Comparison of ENCODE assay signal across 32 mouse cellular contexts in genomic region chr11:53615172-53615571, GRCm38 (mm10). TPM values are rescaled to one million over a fixed set of nuclear protein-coding genes. Genes with fewer than 3 reads are reported as not detected.
DNase-seq lines count a peak whose midpoint lies in the region; ATAC-seq and TF ChIP-seq lines count a peak whose summit lies in the region.
"Had no signal": no experiment of that assay in that cellular context is flagged by ENCODE, and none has a peak within 500 bp of the region (broad histone marks: within the 10 kb centered on the region; RNA-seq: fewer than 3 reads in every experiment).

No protein-coding gene starts in this region.

- H3K36me3 ChIP-seq in CH12.LX (replicated peaks in 1 of 2; ENCODE audit: control insufficient read depth in 1 of 2, insufficient read depth in 1 of 2, low read length in 1 of 2), result peaks cover 20 to 46% of the 10 kb centered on the region in 2 experiments
- peaks cover 0 to 38% of the 10 kb centered on the region in 2 experiments for H3K36me3 ChIP-seq in MEL (ENCODE audit: control insufficient read depth in 1 of 2, insufficient read depth in 2 of 2, low read length in 2 of 2)
- H3K36me3 ChIP-seq in liver, embryonic 13.5 days, result no peaks in the 10 kb centered on the region
- no peaks in the 10 kb centered on the region for H3K36me3 ChIP-seq in liver, embryonic 16.5 days (ENCODE audit: control insufficient read depth, insufficient read depth)
- no peaks in the 10 kb centered on the region for H3K36me3 ChIP-seq in hindbrain, postnatal 0 days (ENCODE audit: insufficient read depth, low read length)
- H3K36me3 ChIP-seq: forebrain, embryonic 10.5 days; heart, embryonic 12.5 days; heart, embryonic 15.5 days; hindbrain, embryonic 10.5 days; hindbrain, embryonic 13.5 days had no signal

- no peak for DNase-seq in CH12.LX (ENCODE audit: extremely low read depth)
- peak; percentile 71 for DNase-seq in MEL (ENCODE audit: low read depth, low spot score)
- DNase-seq in liver, embryonic 13.5 days, result peak; percentile 24
- no peak for DNase-seq in kidney, postnatal 14 days
- DNase-seq in hindbrain, postnatal 0 days (ENCODE audit: low spot score), result no peak
- DNase-seq: adrenal gland, postnatal 10 days; adrenal gland, postnatal 36 days; B cell, adult 2 months; cerebellum, adult 18-20 months; cerebellum, adult 9-10 months; cerebellum, postnatal 14 days; forebrain, postnatal 0 days; gastrocnemius, adult 2 months; gastrocnemius, postnatal 14 days; heart, adult 11 months; heart, postnatal 10 days; heart, postnatal 36 days had no signal

- H3K27me3 ChIP-seq in CH12.LX (replicated peaks) (no peaks in the 10 kb centered on the region), MEL (ENCODE audit: control insufficient read depth in 1 of 2, insufficient read depth in 2 of 2, low read length in 2 of 2) (no peaks in the 10 kb centered on the region)
- no peaks in the 10 kb centered on the region for H3K27me3 ChIP-seq in liver, embryonic 13.5 days
- H3K27me3 ChIP-seq in liver, embryonic 16.5 days (ENCODE audit: control insufficient read depth, insufficient read depth, low read depth, low read length), result no peaks in the 10 kb centered on the region
- H3K27me3 ChIP-seq in hindbrain, postnatal 0 days (ENCODE audit: insufficient read depth, low read length), result no peaks in the 10 kb centered on the region
- H3K27me3 ChIP-seq: forebrain, embryonic 13.5 days; heart, embryonic 12.5 days; heart, embryonic 15.5 days; hindbrain, embryonic 13.5 days; Patski had no signal

- H3K4me2 ChIP-seq in CH12.LX (ENCODE audit: insufficient read depth, low read depth, poor library complexity, severe bottlenecking), result peak overlapping the region; percentile 79
- H3K4me2 ChIP-seq in liver, embryonic 13.5 days, result peak overlapping the region; percentile 35
- H3K4me2 ChIP-seq in liver, embryonic 16.5 days (ENCODE audit: low read depth, low read length), result no peak overlapping the region
- no peak overlapping the region for H3K4me2 ChIP-seq in hindbrain, postnatal 0 days (ENCODE audit: low read depth, low read length)
- H3K4me2 ChIP-seq: forebrain, embryonic 13.5 days; heart, embryonic 12.5 days; heart, embryonic 15.5 days; hindbrain, embryonic 13.5 days had no signal

- dilution Hi-C loops in CH12.LX (cut with MboI; ENCODE audit: extremely low pct_ligation_motif_present, extremely low pct_unique_long_range_greater_than_20kb, low sequenced_read_pairs), result no loop called here

- H3K9ac ChIP-seq in CH12.LX (ENCODE audit: insufficient read depth, low read depth) (peak overlapping the region; percentile 97), MEL (ENCODE audit: control insufficient read depth, low read depth, low read length, poor library complexity, severe bottlenecking) (peak overlapping the region; percentile 88)
- H3K9ac ChIP-seq in liver, embryonic 13.5 days, result peak overlapping the region; percentile 41
- no peak overlapping the region for H3K9ac ChIP-seq in liver, embryonic 16.5 days (ENCODE audit: low read depth, low read length)
- no peak overlapping the region for H3K9ac ChIP-seq in hindbrain, postnatal 0 days (replicated peaks; ENCODE audit: low read length)
- H3K9ac ChIP-seq: forebrain, embryonic 13.5 days; forebrain, postnatal 0 days; heart, embryonic 12.5 days; heart, embryonic 15.5 days; hindbrain, embryonic 13.5 days had no signal

- ATAC-seq in liver, embryonic 13.5 days (ENCODE audit: low read depth), result peak; percentile 70
- peak; percentile 61; the same call in 1 of the 2 replicates for ATAC-seq in liver, embryonic 16.5 days (ENCODE audit: low read depth)
- no peak for ATAC-seq in hindbrain, postnatal 0 days
- no peak for ATAC-seq in megakaryocyte-erythroid progenitor cell, adult 5-6 weeks (replicated peaks; ENCODE audit: low FRiP score, low TSS enrichment, poor library complexity, severe bottlenecking)
- ATAC-seq: forebrain, embryonic 13.5 days; forebrain, postnatal 0 days; hindbrain, embryonic 16.5 days; Patski had no signal

- H3K9me3 ChIP-seq in CH12.LX (replicated peaks; ENCODE audit: low read length) (peaks cover 28% of the 10 kb centered on the region), MEL (replicated peaks; ENCODE audit: insufficient read depth, low read length) (no peaks in the 10 kb centered on the region)
- no peaks in the 10 kb centered on the region for H3K9me3 ChIP-seq in liver, embryonic 13.5 days (replicated peaks)
- H3K9me3 ChIP-seq in liver, embryonic 16.5 days (replicated peaks; ENCODE audit: control insufficient read depth, low read length), result no peaks in the 10 kb centered on the region
- no peaks in the 10 kb centered on the region for H3K9me3 ChIP-seq in hindbrain, postnatal 0 days (ENCODE audit: low read length)
- H3K9me3 ChIP-seq: forebrain, embryonic 10.5 days; forebrain, embryonic 13.5 days; heart, embryonic 12.5 days; heart, embryonic 15.5 days; hindbrain, embryonic 10.5 days; hindbrain, embryonic 13.5 days had no signal

- no peak for TF ChIP-seq EP300 in CH12.LX (IDR thresholded peaks at IDR 0.05; ENCODE audit: low read length)
- peak in 1 of 2 experiments; percentile 51; a peak in 2 of 4 replicates for TF ChIP-seq EP300 in MEL (IDR thresholded peaks at IDR 0.05; ENCODE audit: low read depth in 1 of 2, low read length in 2 of 2)

- H3K4me3 ChIP-seq in CH12.LX (replicated peaks in 1 of 3; ENCODE audit: low read depth in 2 of 3, low read length in 2 of 3, poor library complexity in 1 of 3) (peak overlapping the region; percentile 64 to 88 (median 69)), MEL (ENCODE audit: control insufficient read depth in 1 of 2, insufficient read depth in 1 of 2, low read depth in 2 of 2, low read length in 2 of 2) (peak overlapping the region; percentile 83 to 97)
- no peak overlapping the region for H3K4me3 ChIP-seq in liver, embryonic 13.5 days (replicated peaks)
- H3K4me3 ChIP-seq in liver, embryonic 16.5 days (ENCODE audit: low read depth, low read length), result no peak overlapping the region
- no peak overlapping the region for H3K4me3 ChIP-seq in hindbrain, postnatal 0 days (ENCODE audit: low read length)
- H3K4me3 ChIP-seq: forebrain, embryonic 10.5 days; forebrain, embryonic 13.5 days; gastrocnemius, adult 2 months; heart, embryonic 12.5 days; heart, embryonic 15.5 days; hindbrain, embryonic 10.5 days; hindbrain, embryonic 13.5 days had no signal

- H3K4me1 ChIP-seq in CH12.LX (ENCODE audit: control insufficient read depth in 1 of 2, insufficient read depth in 2 of 2), result peaks cover 23 to 46% of the 10 kb centered on the region in 2 experiments
- H3K4me1 ChIP-seq in MEL (ENCODE audit: control insufficient read depth in 1 of 2, insufficient read depth in 2 of 2, low read length in 2 of 2), result peaks cover 30 to 40% of the 10 kb centered on the region in 2 experiments
- peaks cover 59% of the 10 kb centered on the region for H3K4me1 ChIP-seq in liver, embryonic 13.5 days (replicated peaks)
- peaks cover 16% of the 10 kb centered on the region for H3K4me1 ChIP-seq in liver, embryonic 16.5 days (ENCODE audit: control insufficient read depth, low read depth, low read length)
- no peaks in the 10 kb centered on the region for H3K4me1 ChIP-seq in hindbrain, postnatal 0 days (ENCODE audit: insufficient read depth, low read length)
- H3K4me1 ChIP-seq: forebrain, embryonic 13.5 days; heart, embryonic 15.5 days; hindbrain, embryonic 13.5 days had no signal

- WGBS in liver, embryonic 13.5 days (ENCODE audit: insufficient replicate concordance), result 21% methylated on average over 6 of the region's 6 CpGs
- WGBS in liver, embryonic 16.5 days (ENCODE audit: insufficient replicate concordance), result 17% methylated on average over 6 of the region's 6 CpGs
- 75% methylated on average over 6 of the region's 6 CpGs for WGBS in hindbrain, postnatal 0 days

- no peak for TF ChIP-seq POLR2A in CH12.LX (IDR thresholded peaks at IDR 0.05; ENCODE audit: low read depth, low read length)
- peak in 1 of 2 experiments; percentile 23; a peak in 1 of 4 replicates for TF ChIP-seq POLR2A in MEL (IDR thresholded peaks at IDR 0.05; ENCODE audit: control insufficient read depth in 1 of 2, insufficient read depth in 1 of 2, low read depth in 1 of 2, low read length in 2 of 2, poor library complexity in 1 of 2)

- H3K79me2 ChIP-seq in CH12.LX (replicated peaks; ENCODE audit: control insufficient read depth, extremely low read depth, insufficient read depth, poor library complexity, severe bottlenecking) (peaks cover 25% of the 10 kb centered on the region), MEL (ENCODE audit: control insufficient read depth, insufficient read depth, low read length, poor library complexity) (peaks cover 22% of the 10 kb centered on the region)

- TF ChIP-seq RAD21 in CH12.LX (IDR thresholded peaks at IDR 0.05; ENCODE audit: low read depth, low read length) (no peak), MEL (IDR thresholded peaks at IDR 0.05; ENCODE audit: low read depth, low read length) (no peak)

- in situ Hi-C loops in CH12.LX (cut with MboI; ENCODE audit: low pct_ligation_motif_present, low pct_unique_long_range_greater_than_20kb, low sequenced_read_pairs), result no loop called here

- H3K27ac ChIP-seq in CH12.LX (ENCODE audit: insufficient read depth, low read depth) (peak overlapping the region; percentile 86), MEL (ENCODE audit: control insufficient read depth, low read depth, low read length) (peak overlapping the region; percentile 97)
- peak overlapping the region; percentile 59; the same call in 1 of the 2 replicates for H3K27ac ChIP-seq in liver, embryonic 13.5 days
- H3K27ac ChIP-seq in liver, embryonic 16.5 days (ENCODE audit: low read length), result no peak overlapping the region
- H3K27ac ChIP-seq in hindbrain, postnatal 0 days, result no peak overlapping the region
- H3K27ac ChIP-seq: forebrain, embryonic 10.5 days; forebrain, embryonic 13.5 days; gastrocnemius, adult 2 months; heart, embryonic 15.5 days; hindbrain, embryonic 10.5 days; hindbrain, embryonic 13.5 days had no signal

- TF ChIP-seq CTCF in CH12.LX (conservative IDR thresholded peaks at IDR 0.05 in 1 of 2, IDR thresholded peaks at IDR 0.05 in 1 of 2; ENCODE audit: low read depth in 2 of 2, low read length in 2 of 2) (no peak), MEL (IDR thresholded peaks at IDR 0.05 in 2 of 3, conservative IDR thresholded peaks at IDR 0.05 in 1 of 3; ENCODE audit: control insufficient read depth in 1 of 3, insufficient read depth in 1 of 3, low read depth in 2 of 3, low read length in 3 of 3, poor library complexity in 1 of 3, severe bottlenecking in 1 of 3) (no peak)
- TF ChIP-seq CTCF in hindbrain, postnatal 0 days (IDR thresholded peaks at IDR 0.05; ENCODE audit: low read depth), result no peak

RNA-seq across cellular contexts. Expression of gene Il4, which starts 3.3 kb away (rescaled TPM):
- 26.3 and 35.6 TPM in 2 replicates for total RNA-seq in CH12.LX (2012; rRNA removed)
- 75.5 and 83.1 TPM in 2 replicates for total RNA-seq in CH12.LX (2014; rRNA removed)
- 19.5 and 24.5 TPM in 2 replicates for polyA plus RNA-seq in CH12.LX (2012; ENCODE audit: insufficient read length, low read depth)
- total RNA-seq in MEL (2012; rRNA removed), result 9.4 and 10.4 TPM in 2 replicates
- polyA plus RNA-seq in MEL (2012; ENCODE audit: insufficient read depth in 1 of 2, insufficient read length in 2 of 2, low read depth in 1 of 2, low replicate concordance in 2 of 2, missing spikeins in 1 of 2), result 1 to 10 TPM in 1 of 2 experiments, not detected in 1; 4.3 TPM
- 0.60 and 0.82 TPM in 2 replicates for polyA plus RNA-seq in liver, embryonic 13.5 days (2015; fragmentation: Nextera tagmentation; extraction: Ambion mirVana)
- polyA plus RNA-seq in liver, embryonic 16.5 days (2015; fragmentation: Nextera tagmentation; extraction: Ambion mirVana), result 0.20 and 0.27 TPM in 2 replicates
- not detected in 2 replicates for total RNA-seq in hindbrain, postnatal 0 days (2014; rRNA removed)
- 3.8 and 3.9 TPM in 2 replicates for polyA plus RNA-seq in hindbrain, postnatal 0 days (2015; fragmentation: Nextera tagmentation; extraction: Ambion mirVana)
- not detected in 2 replicates for total RNA-seq in megakaryocyte-erythroid progenitor cell, adult 5-6 weeks (2014; fragmentation: Nextera tagmentation)
- total RNA-seq in megakaryocyte-erythroid progenitor cell, adult 5-6 weeks (2017), result 3.5 and 5.0 TPM in 2 replicates
- total RNA-seq: adrenal gland, adult 18-20 months; adrenal gland, postnatal 10 days; adrenal gland, postnatal 36 days; forebrain, postnatal 0 days; gastrocnemius, adult 2 months; gastrocnemius, postnatal 14 days; heart, postnatal 10 days; heart, postnatal 36 days had no signal
- polyA plus RNA-seq: frontal cortex, adult 2 months had no signal

RNA-seq across cellular contexts. Expression of gene Il13, which starts 19.3 kb away (rescaled TPM):
- total RNA-seq in CH12.LX (2012; rRNA removed) (1.8 and 2.8 TPM in 2 replicates), CH12.LX (2014; rRNA removed) (3.4 and 4.8 TPM in 2 replicates), MEL (2012; rRNA removed) (not detected in 2 replicates)
- polyA plus RNA-seq in CH12.LX (2012; ENCODE audit: insufficient read length, low read depth) (2.8 and 3.6 TPM in 2 replicates), MEL (2012; ENCODE audit: insufficient read depth in 1 of 2, insufficient read length in 2 of 2, low read depth in 1 of 2, low replicate concordance in 2 of 2, missing spikeins in 1 of 2) (not detected)
- not detected in 2 replicates for polyA plus RNA-seq in liver, embryonic 13.5 days (2015; fragmentation: Nextera tagmentation; extraction: Ambion mirVana)
- polyA plus RNA-seq in liver, embryonic 16.5 days (2015; fragmentation: Nextera tagmentation; extraction: Ambion mirVana), result not detected in 2 replicates
- not detected in 2 replicates for total RNA-seq in hindbrain, postnatal 0 days (2014; rRNA removed)
- polyA plus RNA-seq in hindbrain, postnatal 0 days (2015; fragmentation: Nextera tagmentation; extraction: Ambion mirVana), result not detected in 2 replicates
- not detected in 2 replicates for total RNA-seq in megakaryocyte-erythroid progenitor cell, adult 5-6 weeks (2014; fragmentation: Nextera tagmentation)
- not detected in 2 replicates for total RNA-seq in megakaryocyte-erythroid progenitor cell, adult 5-6 weeks (2017)
- total RNA-seq: adrenal gland, adult 18-20 months; adrenal gland, postnatal 10 days; adrenal gland, postnatal 36 days; forebrain, postnatal 0 days; gastrocnemius, adult 2 months; gastrocnemius, postnatal 14 days; gastrocnemius, postnatal 4 days; heart, postnatal 10 days; heart, postnatal 36 days had no signal
- polyA plus RNA-seq: embryonic facial prominence, embryonic 11.5 days; embryonic facial prominence, embryonic 14.5 days; forebrain, embryonic 10.5 days; forebrain, embryonic 13.5 days; forebrain, postnatal 0 days; frontal cortex, adult 2 months; heart, embryonic 12.5 days; heart, embryonic 15.5 days; hindbrain, embryonic 10.5 days; hindbrain, embryonic 13.5 days; hindbrain, embryonic 16.5 days; Patski had no signal

RNA-seq across cellular contexts. Expression of gene Kif3a, which starts 48.0 kb away (rescaled TPM):
- 11.3 and 18.3 TPM in 2 replicates for total RNA-seq in CH12.LX (2012; rRNA removed)
- total RNA-seq in CH12.LX (2014; rRNA removed), result 7.7 and 8.9 TPM in 2 replicates
- 26.5 and 27.9 TPM in 2 replicates for polyA plus RNA-seq in CH12.LX (2012; ENCODE audit: insufficient read length, low read depth)
- total RNA-seq in MEL (2012; rRNA removed), result 13.6 and 14.2 TPM in 2 replicates
- polyA plus RNA-seq in MEL (2012; ENCODE audit: insufficient read depth in 1 of 2, insufficient read length in 2 of 2, low read depth in 1 of 2, low replicate concordance in 2 of 2, missing spikeins in 1 of 2), result 10 to 100 TPM; 17.1 to 88.3 TPM
- 13.3 and 13.8 TPM in 2 replicates for polyA plus RNA-seq in liver, embryonic 13.5 days (2015; fragmentation: Nextera tagmentation; extraction: Ambion mirVana)
- polyA plus RNA-seq in liver, embryonic 16.5 days (2015; fragmentation: Nextera tagmentation; extraction: Ambion mirVana), result 7.4 and 9.7 TPM in 2 replicates
- 73.7 and 82.9 TPM in 2 replicates for total RNA-seq in hindbrain, postnatal 0 days (2014; rRNA removed)
- 332 and 344 TPM in 2 replicates for polyA plus RNA-seq in hindbrain, postnatal 0 days (2015; fragmentation: Nextera tagmentation; extraction: Ambion mirVana)
- 14.4 and 14.6 TPM in 2 replicates for total RNA-seq in megakaryocyte-erythroid progenitor cell, adult 5-6 weeks (2014; fragmentation: Nextera tagmentation)
- 20.0 and 21.9 TPM in 2 replicates for total RNA-seq in megakaryocyte-erythroid progenitor cell, adult 5-6 weeks (2017)

Comparison
In these comparisons a context has a peak if more than half of its experiments do, and no peak if none do; other contexts are left out.
1. H3K27ac ChIP-seq: peak in CH12.LX (single experiment), MEL (single experiment) and liver, embryonic 13.5 days (single experiment); none in liver, embryonic 16.5 days (single experiment) and hindbrain, postnatal 0 days (single experiment).
2. H3K4me2 ChIP-seq: peak in CH12.LX (single experiment) and liver, embryonic 13.5 days (single experiment); none in liver, embryonic 16.5 days (single experiment) and hindbrain, postnatal 0 days (single experiment).
3. H3K9ac ChIP-seq: peak in CH12.LX (single experiment), MEL (single experiment) and liver, embryonic 13.5 days (single experiment); none in liver, embryonic 16.5 days (single experiment) and hindbrain, postnatal 0 days (single experiment).
4. DNase-seq: peak in MEL (single experiment) and liver, embryonic 13.5 days (single experiment); none in CH12.LX (single experiment), kidney, postnatal 14 days (single experiment) and hindbrain, postnatal 0 days (single experiment).
5. H3K4me3 ChIP-seq: peak in CH12.LX (3 of 3) and MEL (2 of 2); none in liver, embryonic 13.5 days (single experiment), liver, embryonic 16.5 days (single experiment) and hindbrain, postnatal 0 days (single experiment).
6. ATAC-seq: peak in liver, embryonic 13.5 days (single experiment) and liver, embryonic 16.5 days (single experiment); none in hindbrain, postnatal 0 days (single experiment) and megakaryocyte-erythroid progenitor cell, adult 5-6 weeks (single experiment).
7. Of the 35 proteins assayed by ChIP-seq in both MEL and CH12.LX: peak only in MEL: BHLHE40, ELF1, MAFK, MAZ, SIN3A, TBP and 1 more; only in CH12.LX: none; in both: none; in neither: 26; mixed calls (peak in some experiments, not most) for 2.